Mouse (Mus musculus) thymus, adult 2 months (tissue): ENCODE data around the gene Scamp1.

Source experiments
- CTCF ChIP-seq: fragments of 200-500 bp; IDR thresholded peaks from 2 replicates; pipeline ENCODE4 v1.5.1; 2012; ENCODE audit warnings: mild to moderate bottlenecking, control low read depth, low read length, moderate library complexity, borderline replicate concordance; ENCODE audit not compliant: control insufficient read depth, poor library complexity, insufficient read depth; ENCODE audit errors: extremely low read depth
- POLR2A ChIP-seq: fragments of 200-500 bp; IDR thresholded peaks from 2 replicates; pipeline ENCODE4 v1.6.1; 2012; ENCODE audit warnings: mild to moderate bottlenecking, low read length, control low read depth, moderate library complexity; ENCODE audit not compliant: control insufficient read depth, poor library complexity, insufficient read depth; ENCODE audit errors: extremely low read depth

DNA sequence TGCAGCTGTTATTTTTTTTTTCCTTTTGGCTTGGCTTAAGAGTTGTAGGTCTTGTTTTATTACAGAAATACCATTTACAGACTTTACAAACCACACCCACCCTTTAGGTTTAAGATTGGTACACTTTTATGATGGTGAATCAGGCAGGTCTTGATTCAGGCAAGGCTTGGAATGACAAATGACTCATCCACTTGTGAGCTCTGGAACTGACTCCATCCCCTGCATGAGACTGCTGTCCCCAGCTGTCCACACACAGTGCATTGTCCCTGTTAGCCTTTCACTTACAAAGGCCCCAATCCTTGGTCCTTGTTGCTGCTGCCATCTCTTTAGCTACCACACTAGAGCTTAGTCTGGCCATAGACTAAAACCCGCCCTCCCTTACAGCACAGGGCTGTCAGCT is 95.3 kb downstream of the Scamp1 start:
- no peak for TF ChIP-seq CTCF
- no peak for TF ChIP-seq POLR2A
